Mouse (Mus musculus): Measurements from ENCODE around the gene Ppp2r3c. TPM values are rescaled to one million over a fixed set of nuclear protein-coding genes. Genes with fewer than 3 reads are reported as not detected.
"Not testable (repeated sequence)": the region's sequence is repeated elsewhere in the genome, so short reads cannot be mapped to it uniquely, and the experiment has no call there.

The Ppp2r3c gene
- polyA plus RNA-seq, 1 experiment from 2014 or later = 23.0 TPM

DNA sequence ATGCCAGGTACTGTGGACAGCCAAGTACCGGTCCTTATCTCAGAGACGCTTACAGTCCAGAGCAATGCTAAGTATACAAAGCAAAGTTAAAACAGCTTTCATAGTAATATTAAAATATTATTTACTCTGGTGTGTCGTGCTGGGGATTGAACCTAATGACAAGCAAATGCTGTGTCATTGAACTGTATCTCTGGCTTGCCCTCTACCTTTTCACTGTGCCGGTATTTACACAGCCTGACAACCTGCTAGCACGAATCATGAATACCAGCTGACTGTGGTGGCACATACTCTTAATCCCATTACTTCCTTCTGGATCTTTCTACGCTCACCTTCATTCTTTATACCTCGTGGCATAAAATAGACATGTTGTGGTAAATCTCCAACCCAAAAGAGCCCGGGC is 60.6 kb downstream of the Ppp2r3c start:
- no CpG with 5 or more reads among the region's 8 CpGs for WGBS
- not testable (repeated sequence) for H3K27ac ChIP-seq (replicated peaks)

GRCm38 (mm10) chr12:55230520-55230861 is 72.3 kb downstream of the Ppp2r3c start:
- peak overlapping the region; percentile 53 for H3K4me3 ChIP-seq

More for the DNA sequence above, 60.6 kb downstream of the Ppp2r3c start:
- H3K9me3 ChIP-seq; H3K4me1 ChIP-seq; H3K27me3 ChIP-seq (replicated peaks; ENCODE audit: low read depth, poor library complexity, severe bottlenecking); H3K4me3 ChIP-seq; DNase-seq (ENCODE audit: low spot score); H3K36me3 ChIP-seq (replicated peaks): not testable (repeated sequence)

GRCm38 (mm10) chr12:55229626-55230519 is 72.9 kb downstream of the Ppp2r3c start, which contains the start of gene Srp54c:
Srp54c (plus strand) TSS chr12:55230168.
- not testable (repeated sequence) for H3K36me3 ChIP-seq (replicated peaks); H3K27me3 ChIP-seq (replicated peaks; ENCODE audit: low read depth, poor library complexity, severe bottlenecking); H3K4me1 ChIP-seq; H3K27ac ChIP-seq (replicated peaks); DNase-seq (ENCODE audit: low spot score); H3K9me3 ChIP-seq
- WGBS = no CpG with 5 or more reads among the region's 57 CpGs
- peak within 1 kb of the TSS; percentile 53 for H3K4me3 ChIP-seq

More at GRCm38 (mm10) chr12:55230520-55230861, 72.3 kb downstream of the Ppp2r3c start:
- H3K9me3 ChIP-seq; H3K27me3 ChIP-seq (replicated peaks; ENCODE audit: low read depth, poor library complexity, severe bottlenecking); H3K4me1 ChIP-seq; H3K36me3 ChIP-seq (replicated peaks); DNase-seq (ENCODE audit: low spot score); H3K27ac ChIP-seq (replicated peaks): not testable (repeated sequence)
- WGBS = under 1% methylated on average over 14 of the region's 25 CpGs

Other genes starting within 250 kb of the Ppp2r3c start
- gene 2700097O09Rik, start 222.9 kb downstream of the Ppp2r3c start, polyA plus RNA-seq (2016; fragmentation: Nextera tagmentation; extraction: Ambion mirVana) = 45.6 and 49.1 TPM in 2 replicates
- gene Srp54a, start 222.7 kb downstream of the Ppp2r3c start, polyA plus RNA-seq (2016; fragmentation: Nextera tagmentation; extraction: Ambion mirVana) = 144 and 156 TPM in 2 replicates
- gene Fam177a, start 178.5 kb downstream of the Ppp2r3c start, polyA plus RNA-seq (2016; fragmentation: Nextera tagmentation; extraction: Ambion mirVana) = 9.6 and 10.1 TPM in 2 replicates
- 40.9 and 46.3 TPM in 2 replicates for gene Srp54b, start 147.9 kb downstream of the Ppp2r3c start, polyA plus RNA-seq (2016; fragmentation: Nextera tagmentation; extraction: Ambion mirVana)
- gene 1700047I17Rik2, start 103.4 kb downstream of the Ppp2r3c start, polyA plus RNA-seq (2016; fragmentation: Nextera tagmentation; extraction: Ambion mirVana) = 5.1 and 7.6 TPM in 2 replicates
- 51.9 and 54.2 TPM in 2 replicates for gene Srp54c, start 72.8 kb downstream of the Ppp2r3c start, polyA plus RNA-seq (2016; fragmentation: Nextera tagmentation; extraction: Ambion mirVana)
- gene 1110008L16Rik, start 3.4 kb downstream of the Ppp2r3c start, polyA plus RNA-seq (2016; fragmentation: Nextera tagmentation; extraction: Ambion mirVana) = 18.9 and 19.6 TPM in 2 replicates
- 510 and 513 TPM in 2 replicates for gene Psma6, start 81.2 kb upstream of the Ppp2r3c start, polyA plus RNA-seq (2016; fragmentation: Nextera tagmentation; extraction: Ambion mirVana)
- gene Nfkbia, start 189.6 kb upstream of the Ppp2r3c start, polyA plus RNA-seq (2016; fragmentation: Nextera tagmentation; extraction: Ambion mirVana) = 44.6 and 55.2 TPM in 2 replicates